Mouse (Mus musculus) kidney, postnatal 36 days (tissue): ENCODE data around the gene Tnks1bp1.

Experiments used
- DNase-seq, 2 experiments: peaks; one replicate each; pipeline ENCODE4 v3.0.0; 2021 to 2022; ENCODE audit warnings: mixed read lengths in 2 of 2

Tnks1bp1 gene

GRCm38 (mm10) chr2:85038336-85038735, 9.5 kb upstream of the Tnks1bp1 start:
- DNase-seq, result no peak

DNA sequence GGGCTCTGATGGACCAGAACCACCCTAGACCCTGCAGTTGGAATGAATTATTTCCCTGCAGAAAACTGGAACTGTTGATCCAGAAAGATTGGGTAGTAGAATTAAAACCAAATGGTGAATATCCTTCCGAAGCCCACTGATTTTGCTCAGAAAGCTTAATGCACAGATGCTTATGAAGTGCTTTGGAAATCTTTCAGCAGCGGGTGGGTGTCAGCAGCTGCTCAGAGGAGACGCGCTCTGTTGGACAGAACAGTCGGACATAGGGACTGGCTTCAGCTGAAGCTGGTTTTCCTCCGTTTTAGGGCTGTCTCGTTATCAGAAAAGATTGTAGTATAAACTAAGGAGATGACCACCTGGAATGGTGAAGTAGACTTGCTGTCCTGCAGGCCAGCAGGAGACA, 4.2 kb upstream of the Tnks1bp1 start:
- no peak for DNase-seq

DNA sequence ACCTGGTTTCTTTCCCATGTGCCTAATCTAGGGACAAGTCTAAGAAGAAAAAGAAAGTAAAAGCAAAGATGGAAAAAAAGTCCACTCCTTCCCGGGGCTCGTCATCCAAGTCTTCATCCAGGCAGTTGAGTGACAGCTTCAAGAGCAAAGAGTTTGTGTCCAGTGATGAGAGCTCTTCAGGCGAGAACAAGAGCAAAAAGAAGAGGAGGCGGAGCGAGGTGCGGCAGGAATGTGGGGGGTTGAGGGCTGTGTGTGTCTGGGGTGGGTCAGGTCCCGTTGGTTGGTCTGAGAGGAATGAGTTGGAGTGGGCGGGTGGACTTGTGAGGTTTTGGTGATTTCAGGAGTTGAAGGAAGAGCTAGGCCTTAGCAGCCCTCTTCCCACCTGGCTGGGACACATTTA, 1.6 kb upstream of the Tnks1bp1 start:
- no peak for DNase-seq

- no peak for DNase-seq
These were observed 741 bp upstream of the Tnks1bp1 start for GRCm38 (mm10) chr2:85047081-85047480.

GRCm38 (mm10) chr2:85048168-85048751, 438 bp downstream of the Tnks1bp1 start:
- peak; percentile 53 to 63 for DNase-seq

GRCm38 (mm10) chr2:85049277-85049676, 1.5 kb downstream of the Tnks1bp1 start:
- no peak for DNase-seq

- DNase-seq, result peak; percentile 67 to 77
These were observed 2.3 kb downstream of the Tnks1bp1 start for GRCm38 (mm10) chr2:85050001-85050634.

DNA sequence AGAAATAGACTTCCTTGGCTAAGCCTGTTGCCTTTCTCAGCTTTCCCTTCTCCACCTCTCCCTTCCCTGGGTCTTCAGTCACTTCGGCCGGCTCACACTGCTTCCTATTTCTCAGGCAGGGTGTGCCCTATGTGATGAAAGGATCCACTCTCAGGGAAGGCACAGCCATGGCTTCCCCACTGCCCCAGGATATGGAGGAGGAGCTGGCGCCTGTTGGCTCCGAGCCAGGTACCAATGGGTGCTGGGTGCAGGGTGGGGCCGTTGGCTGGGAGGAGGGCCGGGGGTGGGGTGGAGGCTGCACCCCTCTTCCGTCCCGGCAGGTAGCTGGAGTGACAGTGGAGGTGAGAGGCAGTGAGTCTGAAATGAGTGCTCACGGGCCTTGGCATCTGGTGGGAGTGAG, 2.9 kb downstream of the Tnks1bp1 start:
- DNase-seq, result no peak

DNA sequence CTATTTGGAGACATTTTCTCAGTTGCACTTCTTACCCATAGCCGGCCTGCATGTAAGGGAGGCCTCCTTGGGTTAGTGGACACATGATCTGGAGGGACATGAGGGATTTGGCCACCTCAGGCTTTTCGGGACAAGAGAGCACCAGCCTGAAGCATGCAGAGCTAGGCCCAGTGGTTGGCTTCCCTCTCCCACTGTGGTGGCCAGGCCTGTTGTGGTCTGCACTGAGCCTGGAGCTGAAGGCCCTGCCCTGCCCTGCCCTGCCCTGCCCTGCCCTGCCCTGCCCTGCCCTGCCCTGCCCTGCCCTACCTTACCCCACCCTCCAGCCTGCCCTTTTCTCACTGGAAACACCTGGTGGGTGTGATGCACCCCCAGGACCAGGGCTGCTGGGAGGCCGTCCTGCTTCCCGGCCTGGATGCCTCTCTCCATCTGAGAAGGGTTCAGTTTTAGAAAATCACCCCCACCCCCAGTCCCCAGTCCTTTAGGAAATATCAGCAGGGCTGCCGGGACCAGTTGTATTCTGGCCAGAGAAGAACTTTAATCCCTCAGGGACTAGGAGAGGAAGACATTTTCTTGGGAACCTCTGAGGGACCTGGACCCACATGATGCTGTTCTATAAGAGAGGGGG, 5.5 kb downstream of the Tnks1bp1 start:
- no peak for DNase-seq

DNA sequence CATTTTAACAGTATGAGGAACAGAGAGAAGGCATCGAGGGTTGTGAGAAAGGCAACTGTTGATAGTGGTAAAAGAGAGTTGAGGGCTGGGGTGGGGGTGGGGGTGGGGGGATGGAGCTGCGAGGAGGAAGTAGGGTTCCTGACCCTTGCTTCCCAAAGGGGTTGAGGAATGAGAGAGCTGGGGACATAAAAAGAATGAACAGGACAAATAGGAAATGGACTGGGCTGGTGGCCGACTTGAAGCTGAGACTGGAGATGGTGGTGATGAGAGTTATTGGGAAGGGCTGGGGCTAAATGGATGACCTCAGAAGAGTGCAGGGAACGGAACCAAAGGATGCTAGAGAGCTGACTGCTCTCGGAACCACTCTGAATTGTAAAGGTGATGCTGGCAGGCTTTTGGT, 8.9 kb downstream of the Tnks1bp1 start:
- DNase-seq, result peak in 1 of 2 experiments; percentile 48

DNA sequence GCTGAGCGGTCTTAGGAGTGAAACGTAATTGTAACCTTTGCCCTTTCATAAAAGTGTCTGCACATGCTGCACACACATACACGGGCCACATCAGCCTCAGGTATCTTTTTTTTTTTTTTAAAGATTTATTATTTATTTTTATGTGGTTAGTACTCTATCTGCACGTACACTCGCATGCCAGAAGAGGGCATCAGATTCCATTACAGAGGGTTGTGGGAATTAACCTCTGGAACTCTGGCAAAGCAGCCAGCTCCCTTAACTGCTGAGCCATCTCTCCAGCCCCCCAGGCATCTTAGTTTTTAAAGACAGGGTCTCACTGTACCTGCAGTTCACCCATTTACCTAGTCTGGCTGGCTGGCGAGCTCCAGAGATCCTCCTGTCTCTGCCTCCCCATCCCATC, 11.9 kb downstream of the Tnks1bp1 start:
- DNase-seq, result no peak

DNA sequence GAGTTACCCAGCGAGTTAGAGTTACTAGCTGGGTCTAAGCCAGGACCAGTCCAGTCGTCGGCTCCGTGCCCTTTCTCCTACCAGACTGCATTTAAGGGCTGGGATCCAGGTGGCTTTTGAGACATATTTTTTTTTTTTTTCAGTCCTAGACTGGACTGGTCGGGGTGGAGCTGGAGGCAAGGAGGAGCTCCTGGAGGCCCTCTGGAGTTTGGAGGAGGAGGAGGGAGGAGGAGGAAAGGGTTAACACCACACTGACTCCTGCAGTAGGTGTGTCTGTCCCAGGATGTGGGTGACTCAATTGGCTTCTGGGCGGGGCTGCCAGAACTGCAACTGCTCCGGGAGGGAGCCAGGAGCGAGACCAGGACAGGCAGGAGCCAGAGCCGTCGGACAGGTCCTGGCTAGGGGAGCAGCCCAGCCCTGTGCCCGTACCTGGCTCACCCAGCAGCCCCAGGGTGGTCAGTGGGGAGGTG, 12.8 kb downstream of the Tnks1bp1 start:
- DNase-seq, result peak; percentile 87 to 92

DNA sequence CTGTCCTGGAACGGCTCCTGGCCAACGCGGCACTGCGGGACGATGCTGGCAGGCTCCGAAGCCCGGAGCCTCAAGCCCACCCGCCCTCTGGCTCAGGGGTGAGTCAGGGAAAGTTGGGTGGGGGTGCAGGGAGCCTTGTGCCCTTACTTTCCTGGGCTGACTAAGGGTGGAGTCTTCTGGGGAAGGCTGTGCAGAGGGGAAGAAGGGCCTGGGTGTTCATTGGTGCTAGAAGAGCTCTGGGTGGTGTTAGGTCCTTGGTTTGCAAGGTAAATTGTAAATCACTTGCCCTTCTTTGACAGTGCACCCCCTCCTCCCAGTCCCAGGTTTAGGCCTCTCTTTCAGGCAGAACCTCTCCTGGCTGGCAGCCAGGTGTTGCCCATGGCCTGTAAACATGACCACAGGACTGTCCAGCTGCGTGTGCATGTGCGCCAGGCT, 13.3 kb downstream of the Tnks1bp1 start:
- DNase-seq, result peak; percentile 77 to 86

- peak; percentile 57 to 62 for DNase-seq
These were observed 17.5 kb downstream of the Tnks1bp1 start for GRCm38 (mm10) chr2:85065141-85065875.

- peak; percentile 60 to 62 for DNase-seq
These were observed 19.1 kb downstream of the Tnks1bp1 start for GRCm38 (mm10) chr2:85066937-85067336.

- no peak for DNase-seq
These were observed 20.2 kb downstream of the Tnks1bp1 start for GRCm38 (mm10) chr2:85067903-85068625.

- DNase-seq, result no peak
These were observed 20.8 kb downstream of the Tnks1bp1 start for GRCm38 (mm10) chr2:85068626-85069025.

DNA sequence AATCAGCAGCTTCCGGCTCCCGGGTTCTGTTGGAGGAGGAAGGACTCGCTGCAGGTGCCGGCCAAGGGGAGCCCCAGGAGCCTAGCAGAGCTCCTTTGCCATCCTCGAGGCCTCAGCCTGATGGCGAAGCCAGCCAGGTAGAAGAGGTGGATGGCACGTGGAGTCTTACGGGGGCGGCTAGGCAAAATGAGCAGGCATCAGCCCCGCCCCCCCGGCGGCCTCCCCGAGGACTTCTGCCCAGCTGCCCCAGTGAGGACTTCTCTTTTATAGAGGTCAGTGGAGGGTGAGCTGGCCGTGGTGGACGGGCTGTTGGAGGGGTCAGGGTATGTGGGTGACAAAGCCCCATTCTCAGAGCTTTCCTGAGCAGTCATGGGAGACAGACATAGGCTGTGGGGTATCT, 22.3 kb downstream of the Tnks1bp1 start:
- peak in 1 of 2 experiments; percentile 62 for DNase-seq

DNA sequence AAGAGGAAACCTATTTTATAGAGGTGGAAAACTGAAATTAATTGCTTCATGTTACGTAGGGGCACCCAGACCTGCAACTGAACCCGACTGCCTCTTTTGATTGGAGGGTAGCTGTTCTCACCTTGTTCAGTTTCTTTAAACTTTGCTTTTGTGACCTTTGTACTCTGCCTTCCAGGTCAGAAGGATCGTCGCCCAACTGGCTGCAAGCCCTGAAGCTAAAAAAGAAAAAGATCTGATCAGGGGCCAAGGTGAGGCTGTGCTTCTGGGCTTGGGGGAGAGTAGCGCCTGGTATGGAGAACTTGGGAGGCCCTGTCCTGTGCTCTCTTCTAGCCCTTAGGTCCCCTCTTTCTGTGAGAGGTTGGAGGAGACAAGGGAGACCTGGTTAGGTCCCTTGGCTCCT, 24.1 kb downstream of the Tnks1bp1 start:
- peak; percentile 77 to 84 for DNase-seq

DNA sequence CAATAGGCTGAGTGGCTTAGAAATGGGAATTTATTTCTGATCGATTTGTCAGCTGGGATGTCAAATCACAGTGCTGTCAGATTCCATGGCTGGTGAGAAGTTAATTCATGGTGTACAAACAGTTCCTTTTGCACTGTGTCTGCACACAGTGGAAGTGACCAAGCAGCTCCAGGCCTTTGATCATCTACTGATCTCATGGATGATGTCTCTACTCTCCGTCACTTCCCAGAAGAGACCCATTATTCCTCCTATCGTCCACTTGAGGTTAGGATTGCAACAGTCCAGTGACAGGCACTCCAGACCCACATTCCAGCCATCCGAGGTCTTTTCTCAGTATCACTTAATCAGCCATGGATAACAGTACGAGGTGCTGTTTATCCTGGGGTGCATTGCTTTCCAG, 25.9 kb downstream of the Tnks1bp1 start:
- no peak for DNase-seq

DNA sequence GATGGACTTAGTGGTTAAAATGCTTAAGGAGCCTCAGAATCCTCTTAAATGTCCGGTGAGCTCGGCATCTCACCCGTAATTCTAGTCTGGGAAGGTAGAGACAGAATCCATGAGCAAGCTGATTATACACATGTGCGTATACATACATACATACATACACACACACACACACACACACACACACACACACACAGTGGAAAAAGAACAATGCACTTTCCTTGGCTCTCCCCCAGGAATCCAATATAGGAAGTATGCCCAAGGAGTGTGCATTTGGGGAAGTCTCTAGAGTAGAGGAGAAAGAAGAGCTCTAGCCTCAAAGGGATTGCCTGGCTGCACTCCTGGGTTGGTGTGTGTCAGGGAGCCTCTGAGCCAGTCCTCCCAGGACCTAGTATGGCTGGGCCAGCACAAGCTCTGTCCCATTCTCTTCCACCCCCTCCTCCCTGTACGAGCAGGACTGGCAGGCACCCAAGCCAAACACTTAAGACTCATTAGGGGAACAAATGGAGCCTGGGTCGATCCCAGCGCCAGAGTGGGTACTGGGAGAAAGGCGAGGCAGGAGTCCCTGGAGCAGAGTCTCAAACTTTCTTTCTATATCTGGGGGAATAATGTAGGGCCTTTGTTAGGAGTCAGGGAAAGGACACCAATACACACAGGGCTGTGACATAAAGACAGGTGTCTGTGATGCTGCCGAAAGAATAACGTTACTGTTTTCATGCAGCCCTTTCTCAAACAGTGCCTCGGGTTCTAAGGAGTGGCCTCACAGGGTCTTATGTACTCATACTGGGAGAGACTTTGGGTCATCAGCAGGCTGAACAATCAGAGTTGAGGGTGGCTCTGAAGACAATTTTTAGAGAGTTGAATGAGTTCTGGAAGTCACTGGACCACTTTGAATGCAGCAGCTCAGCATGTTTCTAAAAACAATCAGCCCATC, 41.2 kb downstream of the Tnks1bp1 start:
- peak; percentile 41 to 68 for DNase-seq

- DNase-seq, result no peak
These were observed 43.5 kb downstream of the Tnks1bp1 start for GRCm38 (mm10) chr2:85091325-85091724.
